Mouse (Mus musculus) urinary bladder, postnatal 25 days (tissue): Measurements from ENCODE around the gene Plk5.
"Not testable (repeated sequence)": the region's sequence is repeated elsewhere in the genome, so short reads cannot be mapped to it uniquely, and the experiment has no call there.

Experiments used
- DNase-seq: peaks from one replicate; pipeline ENCODE4 v3.0.0; 2022; ENCODE audit warnings: low spot score

Plk5 gene

GRCm38 (mm10) chr10:80331636-80332524 lies 24.4 kb upstream of the Plk5 start:
- no peak for DNase-seq

GRCm38 (mm10) chr10:80332525-80332989 lies 23.7 kb upstream of the Plk5 start:
- no peak for DNase-seq

- no peak for DNase-seq
Measured at GRCm38 (mm10) chr10:80336263-80336662, 20.0 kb upstream of the Plk5 start.

GRCm38 (mm10) chr10:80339941-80340750 lies 16.1 kb upstream of the Plk5 start:
- DNase-seq = peak; percentile 91

- DNase-seq = no peak
Measured at GRCm38 (mm10) chr10:80341026-80341425, 15.2 kb upstream of the Plk5 start.

GRCm38 (mm10) chr10:80341491-80342304 lies 14.6 kb upstream of the Plk5 start:
- DNase-seq = no peak

GRCm38 (mm10) chr10:80342305-80342748 lies 13.9 kb upstream of the Plk5 start:
- DNase-seq = no peak

GRCm38 (mm10) chr10:80342749-80343424 lies 13.4 kb upstream of the Plk5 start:
- DNase-seq = no peak

- DNase-seq = no peak
Measured at GRCm38 (mm10) chr10:80343425-80343895, 12.8 kb upstream of the Plk5 start.

GRCm38 (mm10) chr10:80344131-80344661 lies 12.1 kb upstream of the Plk5 start:
- no peak for DNase-seq

- DNase-seq = peak; percentile 65
Measured at GRCm38 (mm10) chr10:80345122-80345521, 11.1 kb upstream of the Plk5 start.

GRCm38 (mm10) chr10:80345929-80346328 lies 10.3 kb upstream of the Plk5 start:
- not testable (repeated sequence) for DNase-seq

GRCm38 (mm10) chr10:80347514-80347967 lies 8.7 kb upstream of the Plk5 start:
- no peak for DNase-seq

- DNase-seq = peak; percentile 69
Measured at GRCm38 (mm10) chr10:80348244-80348781, 7.9 kb upstream of the Plk5 start, which contains the start of gene Adamtsl5. Gene Adamtsl5, minus strand, starts transcription at chr10:80348412.

- DNase-seq = no peak
Measured at GRCm38 (mm10) chr10:80348981-80349380, 7.3 kb upstream of the Plk5 start.

- peak; percentile 89 for DNase-seq
Measured at GRCm38 (mm10) chr10:80350292-80350691, 6.0 kb upstream of the Plk5 start.

- DNase-seq = no peak
Measured at GRCm38 (mm10) chr10:80351896-80352295, 4.4 kb upstream of the Plk5 start.

- DNase-seq = no peak
Measured at GRCm38 (mm10) chr10:80352727-80353126, 3.5 kb upstream of the Plk5 start.

- no peak for DNase-seq
Measured at GRCm38 (mm10) chr10:80355431-80355830, 828 bp upstream of the Plk5 start.

GRCm38 (mm10) chr10:80356737-80357136 lies 478 bp downstream of the Plk5 start:
- no peak for DNase-seq
